Mouse (Mus musculus): ENCODE results near the gene Ssmem1. TPM values are rescaled to one million over a fixed set of nuclear protein-coding genes. Genes with fewer than 3 reads are reported as not detected.

Ssmem1 gene
- total RNA-seq, 2 experiments from 2014 or later, result not detected

- ATAC-seq (replicated peaks; ENCODE audit: low FRiP score, poor library complexity, severe bottlenecking), result no peak
These were observed 10.8 kb downstream of the Ssmem1 start for GRCm38 (mm10) chr6:30520400-30520799.

GRCm38 (mm10) chr6:30525456-30526332 is 16.0 kb downstream of the Ssmem1 start:
- ATAC-seq (replicated peaks; ENCODE audit: low FRiP score, poor library complexity, severe bottlenecking), result no peak

GRCm38 (mm10) chr6:30526586-30527515 is 17.2 kb downstream of the Ssmem1 start:
- ATAC-seq (replicated peaks; ENCODE audit: low FRiP score, poor library complexity, severe bottlenecking), result no peak

- no peak for ATAC-seq (replicated peaks; ENCODE audit: low FRiP score, poor library complexity, severe bottlenecking)
These were observed 19.2 kb downstream of the Ssmem1 start for GRCm38 (mm10) chr6:30528800-30529199.

GRCm38 (mm10) chr6:30535340-30535739 is 25.7 kb downstream of the Ssmem1 start:
- ATAC-seq (replicated peaks; ENCODE audit: low FRiP score, poor library complexity, severe bottlenecking), result no peak

GRCm38 (mm10) chr6:30538240-30538639 is 28.6 kb downstream of the Ssmem1 start:
- ATAC-seq (replicated peaks; ENCODE audit: low FRiP score, poor library complexity, severe bottlenecking), result no peak

GRCm38 (mm10) chr6:30538800-30539199 is 29.2 kb downstream of the Ssmem1 start:
- no peak for ATAC-seq (replicated peaks; ENCODE audit: low FRiP score, poor library complexity, severe bottlenecking)

GRCm38 (mm10) chr6:30541009-30541799 is 31.6 kb downstream of the Ssmem1 start, which contains the start of gene Cpa2:
Gene Cpa2 (plus strand): TSS chr6:30541582.
- ATAC-seq (replicated peaks; ENCODE audit: low FRiP score, poor library complexity, severe bottlenecking), result no peak

GRCm38 (mm10) chr6:30542277-30542676 is 32.6 kb downstream of the Ssmem1 start:
- ATAC-seq (replicated peaks; ENCODE audit: low FRiP score, poor library complexity, severe bottlenecking), result no peak

- no peak for ATAC-seq (replicated peaks; ENCODE audit: low FRiP score, poor library complexity, severe bottlenecking)
These were observed 33.4 kb downstream of the Ssmem1 start for GRCm38 (mm10) chr6:30543077-30543476.

GRCm38 (mm10) chr6:30543851-30544250 is 34.2 kb downstream of the Ssmem1 start:
- ATAC-seq (replicated peaks; ENCODE audit: low FRiP score, poor library complexity, severe bottlenecking), result no peak

- ATAC-seq (replicated peaks; ENCODE audit: low FRiP score, poor library complexity, severe bottlenecking), result no peak
These were observed 36.0 kb downstream of the Ssmem1 start for GRCm38 (mm10) chr6:30545689-30546088.

GRCm38 (mm10) chr6:30546571-30547273 is 37.1 kb downstream of the Ssmem1 start:
- ATAC-seq (replicated peaks; ENCODE audit: low FRiP score, poor library complexity, severe bottlenecking), result no peak

GRCm38 (mm10) chr6:30547274-30547645 is 37.6 kb downstream of the Ssmem1 start:
- no peak for ATAC-seq (replicated peaks; ENCODE audit: low FRiP score, poor library complexity, severe bottlenecking)

- ATAC-seq (replicated peaks; ENCODE audit: low FRiP score, poor library complexity, severe bottlenecking), result no peak
These were observed 38.1 kb downstream of the Ssmem1 start for GRCm38 (mm10) chr6:30547656-30548306.

- no peak for ATAC-seq (replicated peaks; ENCODE audit: low FRiP score, poor library complexity, severe bottlenecking)
These were observed 39.6 kb downstream of the Ssmem1 start for GRCm38 (mm10) chr6:30549231-30549761.

GRCm38 (mm10) chr6:30550496-30551192 is 41.0 kb downstream of the Ssmem1 start:
- ATAC-seq (replicated peaks; ENCODE audit: low FRiP score, poor library complexity, severe bottlenecking), result no peak

- no peak for ATAC-seq (replicated peaks; ENCODE audit: low FRiP score, poor library complexity, severe bottlenecking)
These were observed 41.5 kb downstream of the Ssmem1 start for GRCm38 (mm10) chr6:30551193-30551515.
